Mouse (Mus musculus) megakaryocyte progenitor cell, adult 5-6 weeks (primary cell): Measurements from ENCODE around the gene Fars2. TPM values are rescaled to one million over a fixed set of nuclear protein-coding genes. Genes with fewer than 3 reads are reported as not detected.
"Not testable (repeated sequence)": the region's sequence is repeated elsewhere in the genome, so short reads cannot be mapped to it uniquely, and the experiment has no call there.

Source experiments
- ATAC-seq: replicated peaks from 2 replicates; pipeline ENCODE4 v1.8.0; 2016; ENCODE audit warnings: mild to moderate bottlenecking, moderate TSS enrichment, inconsistent platforms; ENCODE audit not compliant: poor library complexity
- total RNA-seq, 2 experiments: library from RNA; stranded (forward) in 1 of 2; stranded (reverse) in 1 of 2; fragments of 157-497, 149-512 nt in 1 of 2; fragments of 200-1000 nt in 1 of 2; gene quantifications; 2 replicates each; pipeline versions ENCODE4 v1.2.3 to v1.2.4; 2015 to 2017

The Fars2 gene
- total RNA-seq, 2 experiments from 2014 or later = 23.9 to 48.5 TPM

- no peak for ATAC-seq
Observed at GRCm38 (mm10) chr13:36140247-36141016, 23.2 kb downstream of the Fars2 start.

GRCm38 (mm10) chr13:36145601-36146000, 28.4 kb downstream of the Fars2 start:
- no peak for ATAC-seq

GRCm38 (mm10) chr13:36149175-36149939, 32.1 kb downstream of the Fars2 start:
- ATAC-seq = peak; percentile 52

GRCm38 (mm10) chr13:36150272-36150671, 33.1 kb downstream of the Fars2 start:
- peak; percentile 57; the same call in 1 of the 2 replicates for ATAC-seq

- ATAC-seq = no peak
Observed at GRCm38 (mm10) chr13:36152728-36153498, 35.7 kb downstream of the Fars2 start.

- no peak for ATAC-seq
Observed at GRCm38 (mm10) chr13:36156340-36156931, 39.2 kb downstream of the Fars2 start.

- ATAC-seq = no peak
Observed at GRCm38 (mm10) chr13:36163411-36163810, 46.2 kb downstream of the Fars2 start.

- no peak for ATAC-seq
Observed at GRCm38 (mm10) chr13:36163898-36164297, 46.7 kb downstream of the Fars2 start.

- ATAC-seq = not testable (repeated sequence)
Observed at GRCm38 (mm10) chr13:36172981-36173380, 55.8 kb downstream of the Fars2 start.

GRCm38 (mm10) chr13:36174101-36174500, 56.9 kb downstream of the Fars2 start:
- ATAC-seq = no peak

- ATAC-seq = no peak
Observed at GRCm38 (mm10) chr13:36174772-36175171, 57.6 kb downstream of the Fars2 start.

GRCm38 (mm10) chr13:36181231-36181630, 64.0 kb downstream of the Fars2 start:
- ATAC-seq = no peak

- ATAC-seq = peak; percentile 96
Observed at GRCm38 (mm10) chr13:36190577-36190976, 73.4 kb downstream of the Fars2 start.

- no peak for ATAC-seq
Observed at GRCm38 (mm10) chr13:36193484-36194113, 76.4 kb downstream of the Fars2 start.

GRCm38 (mm10) chr13:36199288-36199687, 82.1 kb downstream of the Fars2 start:
- ATAC-seq = no peak

- peak; percentile 81 for ATAC-seq
Observed at GRCm38 (mm10) chr13:36200453-36200852, 83.2 kb downstream of the Fars2 start.

- ATAC-seq = peak; percentile 40; the same call in 1 of the 2 replicates
Observed at GRCm38 (mm10) chr13:36202496-36202895, 85.3 kb downstream of the Fars2 start.

GRCm38 (mm10) chr13:36203014-36203413, 85.8 kb downstream of the Fars2 start:
- ATAC-seq = peak; percentile 78

GRCm38 (mm10) chr13:36204320-36204719, 87.1 kb downstream of the Fars2 start:
- no peak for ATAC-seq

- no peak for ATAC-seq
Observed at GRCm38 (mm10) chr13:36210965-36211364, 93.8 kb downstream of the Fars2 start.
